Mouse (Mus musculus): ENCODE measurements around the gene Cpt1c.
A peak's percentile ranks its signal among the peaks of the same experiment; 100 is the strongest.

Cpt1c gene

GRCm38 (mm10) chr7:44960512-44960910 lies 14.1 kb downstream of the Cpt1c start:
- no peak for DNase-seq

GRCm38 (mm10) chr7:44959874-44960511 lies 14.7 kb downstream of the Cpt1c start:
- DNase-seq, result peak in 1 of 2 experiments; percentile 23

- no peak for DNase-seq
Measured at GRCm38 (mm10) chr7:44959281-44959680, 15.4 kb downstream of the Cpt1c start.

- DNase-seq, result peak; percentile 71 to 78
Measured at GRCm38 (mm10) chr7:44958208-44958607, 16.4 kb downstream of the Cpt1c start.

GRCm38 (mm10) chr7:44957183-44957835 lies 17.3 kb downstream of the Cpt1c start:
- peak; percentile 50 to 58 for DNase-seq

GRCm38 (mm10) chr7:44956266-44956665 lies 18.4 kb downstream of the Cpt1c start:
- DNase-seq, result peak; percentile 59 to 68

- peak in 1 of 2 experiments; percentile 71 for DNase-seq
Measured at GRCm38 (mm10) chr7:44955628-44956027, 19.0 kb downstream of the Cpt1c start.

- DNase-seq, result peak in 1 of 2 experiments; percentile 11
Measured at GRCm38 (mm10) chr7:44954091-44954885, 20.4 kb downstream of the Cpt1c start.

GRCm38 (mm10) chr7:44953561-44953960 lies 21.1 kb downstream of the Cpt1c start:
- peak; percentile 15 to 40 for DNase-seq

GRCm38 (mm10) chr7:44952611-44953306 lies 21.9 kb downstream of the Cpt1c start:
- peak; percentile 86 to 92 for DNase-seq

- peak in 1 of 2 experiments; percentile 13 for DNase-seq
Measured at GRCm38 (mm10) chr7:44951960-44952359, 22.7 kb downstream of the Cpt1c start.

GRCm38 (mm10) chr7:44949922-44950321 lies 24.7 kb downstream of the Cpt1c start:
- no peak for DNase-seq

- DNase-seq, result no peak
Measured at GRCm38 (mm10) chr7:44942904-44943303, 31.7 kb downstream of the Cpt1c start, which contains the start of gene Tsks. TSS of gene Tsks (plus strand) at chr7:44943204.

- DNase-seq, result no peak
Measured at GRCm38 (mm10) chr7:44938680-44939079, 36.0 kb downstream of the Cpt1c start.

- peak; percentile 99 to 100 for DNase-seq
Measured at GRCm38 (mm10) chr7:44929204-44930151, 45.2 kb downstream of the Cpt1c start, which contains the start of gene Ap2a1. TSS of gene Ap2a1 (minus strand) at chr7:44929496.

GRCm38 (mm10) chr7:44928570-44928969 lies 46.1 kb downstream of the Cpt1c start:
- DNase-seq, result no peak

GRCm38 (mm10) chr7:44925468-44925867 lies 49.2 kb downstream of the Cpt1c start:
- peak; percentile 65 to 71 for DNase-seq

- DNase-seq, result no peak
Measured at GRCm38 (mm10) chr7:44922530-44922929, 52.1 kb downstream of the Cpt1c start.

- no peak for DNase-seq
Measured at GRCm38 (mm10) chr7:44919127-44919526, 55.5 kb downstream of the Cpt1c start.

- DNase-seq, result no peak
Measured at GRCm38 (mm10) chr7:44918219-44918618, 56.4 kb downstream of the Cpt1c start.

- no peak for DNase-seq
Measured at GRCm38 (mm10) chr7:44916881-44917280, 57.8 kb downstream of the Cpt1c start.

- DNase-seq, result no peak
Measured at GRCm38 (mm10) chr7:44916191-44916590, 58.5 kb downstream of the Cpt1c start.

All from cerebellum, postnatal 10 days (tissue).